Mouse (Mus musculus) forelimb bud, embryonic 11.5 days (tissue): ENCODE results near the gene Kifc1.
"Not testable (repeated sequence)": the region's sequence is repeated elsewhere in the genome, so short reads cannot be mapped to it uniquely, and the experiment has no call there.

Experiments
- DNase-seq: peaks from one replicate; pipeline ENCODE4 v3.0.0-alpha.2; 2012; ENCODE audit warnings: low read depth, low spot score

Gene Kifc1

DNA sequence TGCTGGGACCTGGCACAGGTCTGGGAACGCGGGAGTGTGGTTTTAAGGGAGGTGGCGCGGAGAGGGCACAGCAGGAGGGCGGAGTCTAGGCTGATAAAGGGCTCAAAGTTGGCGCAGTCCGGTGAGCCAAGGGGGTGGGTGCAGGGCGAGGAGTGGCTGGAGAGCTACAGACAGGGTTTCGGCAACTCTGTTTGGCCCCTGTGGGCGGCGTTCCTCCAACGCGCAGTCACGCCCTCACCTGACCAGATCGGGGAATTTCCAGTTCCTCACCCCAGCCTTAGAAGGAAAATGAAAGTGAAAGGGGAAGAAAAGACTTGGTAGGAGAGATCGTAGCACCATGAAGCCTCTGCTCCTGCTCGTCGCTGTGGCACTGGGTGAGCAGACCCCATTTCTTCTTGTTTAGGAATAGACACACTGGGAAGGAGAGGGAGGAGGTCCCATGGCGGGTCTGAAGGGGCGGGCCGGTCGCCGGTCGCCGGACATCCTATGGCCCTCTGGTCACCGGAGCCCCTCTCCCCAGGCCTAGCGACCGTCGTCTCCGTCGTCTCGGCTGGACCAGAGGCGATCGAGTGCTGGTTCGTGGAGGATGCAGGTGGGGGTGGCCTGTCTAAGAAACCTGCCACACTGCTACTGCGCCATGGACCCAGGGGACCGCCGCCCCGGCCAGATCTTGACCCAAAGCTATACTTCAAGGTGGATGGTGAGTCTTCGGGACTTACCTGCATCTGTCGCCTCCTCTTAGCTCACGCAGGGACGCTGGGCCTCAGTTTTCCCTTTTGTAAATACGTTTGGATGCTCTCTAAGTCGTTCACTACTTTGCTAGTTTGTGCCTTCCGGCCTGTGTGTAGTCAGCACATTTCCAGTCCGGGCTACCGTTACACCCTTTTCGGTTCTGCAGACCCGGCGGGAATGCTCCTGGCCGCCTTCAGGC is 29.2 kb upstream of the Kifc1 start:
- DNase-seq: no peak

DNA sequence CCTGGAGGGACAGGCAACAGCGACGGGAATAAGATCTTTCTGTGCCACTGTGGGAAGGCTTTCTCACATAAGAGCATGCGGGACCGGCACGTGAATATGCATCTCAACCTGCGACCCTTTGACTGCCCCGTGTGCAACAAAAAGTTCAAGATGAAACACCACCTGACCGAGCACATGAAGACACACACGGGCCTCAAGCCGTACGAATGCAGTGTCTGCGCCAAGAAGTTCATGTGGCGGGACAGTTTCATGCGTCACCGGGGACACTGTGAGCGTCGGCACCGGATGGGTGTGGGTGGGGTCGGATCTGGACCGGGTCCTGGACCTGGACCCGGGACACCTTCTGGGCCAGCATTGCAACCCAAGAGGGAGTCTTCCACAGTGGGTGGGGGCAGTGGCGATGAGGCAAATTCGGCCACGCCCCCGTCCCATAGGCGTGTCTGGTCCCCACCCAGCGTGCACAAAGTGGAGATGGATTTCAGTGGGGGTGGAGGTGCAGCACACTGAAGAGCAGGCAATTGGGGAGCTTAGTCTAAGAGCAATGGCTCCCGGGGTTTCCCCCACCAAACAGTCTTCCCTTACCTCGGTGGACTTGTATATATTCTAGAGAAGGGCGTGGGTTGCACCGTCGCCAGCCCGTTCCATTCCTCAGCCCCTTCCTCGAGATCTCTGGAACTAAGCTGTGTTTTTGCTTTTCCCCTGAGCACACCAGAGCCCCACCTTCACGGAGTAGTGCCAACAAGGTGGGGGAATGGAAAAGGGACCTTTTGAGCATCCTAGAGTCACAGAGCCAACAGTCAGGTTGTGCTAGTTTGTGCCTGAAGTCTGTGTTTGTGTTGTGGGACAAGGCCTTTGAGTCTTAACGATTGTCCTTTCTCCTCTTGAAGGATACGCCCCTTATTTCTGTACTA is 28.1 kb upstream of the Kifc1 start:
- no peak for DNase-seq

DNA sequence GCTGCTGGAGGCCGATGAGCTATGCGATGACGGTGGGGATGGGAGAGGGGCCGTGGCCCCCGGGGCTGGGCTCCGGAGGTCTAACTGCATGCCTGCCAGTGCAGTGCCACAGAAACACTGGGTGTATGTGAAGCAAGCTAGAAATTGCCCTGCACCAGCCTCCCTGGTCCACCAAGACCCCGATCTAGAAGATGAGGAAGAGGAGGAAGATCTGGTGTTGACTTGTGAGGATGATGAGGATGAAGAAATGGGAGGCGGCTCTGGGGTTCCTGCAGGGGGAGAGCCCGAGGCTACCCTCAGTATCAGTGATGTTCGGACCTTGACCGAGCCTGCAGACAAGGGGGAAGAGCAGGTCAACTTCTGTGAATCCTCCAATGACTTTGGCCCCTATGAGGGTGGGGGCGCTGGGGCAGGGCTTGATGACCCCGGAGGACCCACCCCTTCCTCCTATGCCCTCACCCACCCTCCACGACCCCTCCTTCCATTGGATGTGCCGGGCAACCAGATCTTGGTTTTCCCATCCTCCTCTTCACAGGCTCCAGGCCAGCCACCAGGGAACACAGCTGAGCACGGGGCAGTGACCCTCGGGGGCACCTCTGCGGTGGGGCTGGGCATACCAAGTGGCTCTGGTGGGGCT is 27.3 kb upstream of the Kifc1 start:
- no peak for DNase-seq

DNA sequence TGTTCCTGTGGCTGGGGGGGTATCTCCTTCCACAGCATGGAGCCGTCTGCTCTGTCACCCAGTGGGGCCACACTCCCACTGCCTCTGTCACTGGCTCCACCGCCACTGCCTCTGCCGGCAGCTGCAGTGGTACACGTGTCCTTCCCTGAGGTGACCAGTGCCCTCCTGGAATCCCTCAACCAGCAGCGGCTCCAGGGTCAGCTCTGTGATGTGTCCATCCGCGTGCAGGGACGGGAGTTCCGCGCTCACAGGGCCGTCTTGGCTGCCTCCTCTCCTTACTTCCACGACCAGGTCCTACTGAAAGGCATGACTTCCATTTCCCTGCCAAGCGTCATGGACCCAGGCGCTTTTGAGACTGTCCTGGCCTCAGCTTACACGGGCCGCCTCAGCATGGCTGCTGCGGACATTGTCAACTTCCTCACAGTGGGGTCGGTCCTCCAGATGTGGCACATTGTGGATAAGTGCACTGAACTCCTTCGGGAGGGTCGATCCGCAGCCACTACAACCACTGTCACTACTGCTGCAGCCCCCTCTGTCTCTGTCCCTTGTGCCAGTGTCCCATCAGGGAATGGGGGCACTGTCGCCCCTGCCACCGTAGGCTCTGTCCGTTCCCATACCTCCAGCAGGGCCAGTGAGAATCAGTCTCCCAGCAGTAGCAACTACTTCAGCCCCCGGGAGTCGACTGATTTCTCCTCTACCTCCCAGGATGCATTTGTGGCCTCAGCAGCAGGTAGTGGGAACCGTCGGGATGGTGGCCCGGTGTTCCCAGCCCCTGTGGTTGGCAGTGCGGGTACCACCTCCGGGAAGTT is 26.6 kb upstream of the Kifc1 start:
- DNase-seq: no peak

DNA sequence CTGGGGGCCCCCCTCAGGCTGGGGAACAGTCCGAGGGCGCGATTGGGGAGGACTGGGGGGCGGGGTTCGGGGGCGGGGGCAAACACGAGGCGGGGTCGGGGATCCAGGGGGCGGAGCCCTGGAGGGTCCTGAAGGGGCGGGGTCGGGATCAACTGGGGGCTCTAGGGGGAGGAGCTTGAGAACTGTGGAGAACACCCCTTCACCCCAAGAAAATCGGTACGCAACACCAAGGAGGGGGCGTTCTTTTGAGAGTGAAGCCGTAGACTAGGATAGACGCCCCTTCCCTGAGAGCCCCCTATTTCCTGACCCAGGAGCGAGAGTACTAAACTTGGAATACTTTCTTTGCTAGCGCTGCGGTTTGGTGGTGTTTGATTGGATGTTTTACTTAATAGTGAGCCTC is 25.8 kb upstream of the Kifc1 start:
- DNase-seq: peak; percentile 67

DNA sequence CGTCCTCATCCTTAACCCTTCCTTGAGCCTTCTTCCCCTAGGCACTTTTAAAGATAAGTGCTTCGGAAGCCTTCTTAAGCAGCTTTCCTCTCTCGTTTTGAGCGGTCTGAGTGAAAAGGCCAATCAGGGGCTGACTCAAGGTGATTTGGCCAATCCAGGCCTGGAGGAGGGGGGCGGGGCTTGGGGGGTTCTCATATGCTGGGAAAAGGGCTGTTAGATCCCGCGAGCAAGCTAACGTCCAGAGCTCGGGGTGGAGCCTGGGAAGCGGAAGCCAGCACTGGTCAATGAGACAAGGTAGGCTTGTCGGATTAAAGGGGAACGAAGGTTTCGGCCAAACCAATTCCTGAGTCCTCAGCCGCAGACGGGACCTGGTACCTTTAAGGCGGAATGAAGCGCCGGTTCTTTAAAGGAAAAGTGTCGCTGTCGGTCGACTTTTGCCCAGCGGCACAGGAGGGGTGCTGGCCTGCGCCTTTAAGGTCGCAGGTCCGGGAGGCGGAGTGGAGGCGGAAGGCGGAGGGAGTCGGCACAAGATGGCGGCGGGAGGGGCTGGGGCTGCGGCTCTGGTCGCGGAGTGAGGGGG is 25.3 kb upstream of the Kifc1 start, which contains the start of the genes Tapbp and Zbtb22:
TSS of gene Tapbp (plus strand) at position 229 of the 580 bp plus-strand sequence.
TSS of gene Zbtb22 (plus strand) at position 234 of the 580 bp plus-strand sequence.
- DNase-seq: peak; percentile 99

DNA sequence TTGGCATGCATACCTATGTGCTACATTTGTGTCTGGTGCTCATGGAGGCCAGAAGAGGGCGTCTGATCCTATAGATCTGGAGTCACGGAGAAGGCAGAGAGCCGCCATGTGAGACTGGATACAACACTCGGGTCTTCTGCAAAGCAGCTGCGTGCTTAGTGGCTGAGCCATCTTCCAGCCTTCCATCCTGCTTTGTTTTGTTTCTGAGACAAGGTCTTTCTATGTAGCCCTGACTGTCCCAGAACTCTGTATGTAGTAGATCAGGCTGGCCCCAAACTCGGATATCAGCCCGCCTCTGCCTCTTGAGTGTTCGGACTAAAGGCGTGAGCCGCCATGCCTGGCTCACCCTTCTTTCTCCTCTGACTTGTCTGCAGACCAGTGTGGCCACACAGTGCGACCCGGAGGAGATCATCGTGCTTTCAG is 24.5 kb upstream of the Kifc1 start:
- DNase-seq: no peak

DNA sequence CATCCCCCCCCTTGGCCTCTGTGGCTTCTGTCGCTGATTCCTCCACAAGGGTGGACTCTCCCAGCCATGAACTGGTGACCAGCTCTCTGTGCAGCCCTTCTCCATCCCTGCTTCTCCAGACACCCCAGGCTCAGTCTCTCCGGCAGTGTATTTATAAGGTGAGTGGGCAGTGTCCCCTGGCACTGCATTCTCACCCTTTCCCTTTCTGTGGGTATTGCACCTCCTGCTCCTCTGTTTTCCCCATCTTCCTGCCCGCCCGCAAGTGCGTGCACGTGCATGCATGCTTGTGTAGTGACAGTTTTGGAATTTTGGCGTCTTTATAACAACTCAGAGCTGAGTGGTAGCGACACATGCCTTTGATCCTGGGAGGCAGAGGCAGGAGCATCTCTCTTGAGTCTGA is 23.4 kb upstream of the Kifc1 start:
- DNase-seq: no peak

DNA sequence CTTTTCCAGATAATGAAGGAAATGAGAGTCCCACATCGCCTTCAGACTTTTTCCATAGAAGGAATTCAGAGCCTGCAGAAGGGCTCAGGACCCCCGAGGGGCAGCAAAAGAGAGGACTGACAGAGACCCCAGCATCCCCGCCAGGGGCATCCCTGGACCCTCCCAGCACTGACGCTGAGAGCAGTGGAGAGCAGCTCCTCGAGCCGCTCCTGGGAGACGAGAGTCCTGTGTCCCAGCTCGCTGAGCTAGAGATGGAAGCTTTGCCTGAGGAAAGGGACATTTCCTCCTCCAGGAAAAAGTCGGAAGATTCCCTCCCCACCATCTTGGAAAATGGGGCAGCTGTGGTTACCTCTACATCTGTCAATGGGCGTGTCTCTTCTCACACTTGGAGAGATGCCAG is 22.8 kb upstream of the Kifc1 start:
- no peak for DNase-seq

DNA sequence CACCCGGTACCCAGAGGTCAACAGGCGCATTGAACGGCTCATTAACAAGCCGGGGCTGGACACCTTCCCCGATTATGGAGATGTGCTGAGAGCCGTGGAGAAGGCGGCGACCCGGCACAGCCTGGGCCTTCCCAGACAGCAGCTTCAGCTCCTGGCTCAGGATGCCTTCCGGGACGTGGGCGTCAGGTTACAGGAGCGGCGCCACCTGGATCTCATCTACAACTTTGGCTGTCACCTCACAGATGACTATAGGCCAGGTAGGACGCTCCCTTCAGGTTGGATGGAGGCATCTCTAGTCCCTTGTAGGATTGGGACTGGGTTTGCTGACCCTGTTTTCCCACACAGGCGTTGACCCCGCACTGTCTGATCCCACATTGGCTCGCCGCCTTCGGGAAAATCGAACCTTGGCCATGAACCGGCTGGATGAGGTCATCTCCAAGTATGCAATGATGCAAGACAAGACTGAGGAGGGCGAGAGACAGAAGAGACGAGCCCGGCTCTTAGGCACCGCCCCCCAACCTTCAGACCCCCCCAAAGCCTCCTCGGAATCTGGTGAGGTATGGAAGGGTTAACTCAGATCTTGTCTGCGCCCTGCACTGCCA is 21.5 kb upstream of the Kifc1 start:
- DNase-seq: no peak

DNA sequence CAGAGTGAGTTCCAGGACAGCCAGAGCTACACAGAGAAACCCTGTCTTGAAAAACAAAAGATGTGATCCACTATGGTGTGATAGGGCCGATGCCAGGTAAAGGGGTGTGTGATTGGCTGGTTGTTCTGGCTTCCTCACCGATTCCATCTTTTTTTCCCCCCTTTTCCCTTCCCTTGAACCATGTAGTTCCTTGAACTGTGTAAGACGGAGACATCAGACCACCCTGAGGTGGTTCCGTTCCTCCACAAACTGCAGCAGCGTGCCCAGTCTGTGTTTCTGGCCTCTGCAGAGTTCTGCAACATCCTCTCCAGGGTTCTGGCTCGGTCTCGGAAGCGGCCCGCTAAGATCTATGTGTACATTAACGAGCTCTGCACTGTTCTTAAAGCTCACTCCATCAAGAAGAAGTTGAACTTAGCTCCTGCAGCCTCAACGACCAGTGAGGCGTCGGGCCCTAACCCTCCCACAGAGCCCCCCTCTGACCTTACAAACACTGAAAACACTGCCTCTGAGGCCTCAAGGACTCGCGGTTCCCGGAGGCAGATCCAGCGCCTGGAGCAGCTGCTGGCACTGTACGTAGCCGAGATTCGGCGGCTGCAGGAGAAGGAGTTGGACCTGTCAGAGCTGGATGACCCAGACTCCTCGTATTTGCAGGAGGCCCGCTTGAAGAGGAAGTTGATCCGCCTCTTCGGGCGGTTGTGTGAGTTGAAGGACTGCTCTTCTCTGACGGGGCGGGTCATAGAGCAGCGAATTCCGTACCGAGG is 20.8 kb upstream of the Kifc1 start:
- no peak for DNase-seq

DNA sequence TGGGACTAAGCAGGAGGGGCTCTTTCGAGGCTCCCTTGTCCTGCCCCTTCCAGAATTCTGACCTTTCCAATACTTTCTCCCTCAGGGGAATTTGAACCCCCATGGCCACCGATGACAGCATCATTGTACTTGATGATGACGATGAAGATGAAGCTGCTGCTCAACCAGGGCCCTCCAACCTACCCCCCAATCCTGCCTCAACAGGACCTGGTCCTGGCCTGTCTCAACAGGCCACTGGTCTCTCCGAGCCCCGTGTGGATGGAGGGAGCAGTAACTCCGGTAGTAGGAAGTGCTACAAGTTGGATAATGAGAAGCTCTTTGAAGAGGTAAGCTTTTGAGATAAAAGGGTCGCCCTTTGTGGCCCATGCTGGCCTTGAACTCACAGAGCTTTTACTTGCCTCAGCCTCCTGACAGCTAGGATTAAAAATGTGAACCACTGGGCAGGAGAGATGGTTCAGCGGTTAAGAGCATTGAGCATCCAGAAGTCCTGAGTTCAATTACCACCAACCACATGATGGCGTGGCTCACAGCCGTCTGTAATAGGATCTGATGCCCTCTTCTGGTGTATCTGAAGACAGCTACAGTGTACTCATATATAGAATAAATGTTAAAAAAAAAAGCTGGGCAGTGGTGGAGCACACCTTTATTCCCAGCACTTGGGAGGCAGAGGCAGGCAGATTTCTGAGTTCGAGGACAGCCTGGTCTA is 20.0 kb upstream of the Kifc1 start:
- no peak for DNase-seq

DNA sequence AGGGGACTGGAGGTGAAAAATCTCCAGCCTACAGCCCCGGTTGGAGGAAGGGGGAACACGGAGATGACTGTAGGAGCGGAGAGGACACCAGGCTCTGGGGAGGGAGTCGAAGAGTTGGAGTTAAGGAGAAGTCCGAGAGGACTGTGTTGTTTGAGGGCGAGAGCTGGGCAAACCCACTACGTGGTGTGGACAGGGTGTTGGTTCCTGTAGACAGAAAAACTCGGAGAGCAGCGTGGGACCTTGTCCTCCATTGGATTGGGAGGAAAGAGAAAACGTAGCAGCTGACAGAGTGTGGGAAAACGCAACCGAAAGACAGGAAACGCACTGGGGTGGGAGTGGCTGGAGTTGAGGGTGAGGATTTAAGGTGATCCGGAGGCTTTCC is 19.4 kb upstream of the Kifc1 start:
- no peak for DNase-seq

DNA sequence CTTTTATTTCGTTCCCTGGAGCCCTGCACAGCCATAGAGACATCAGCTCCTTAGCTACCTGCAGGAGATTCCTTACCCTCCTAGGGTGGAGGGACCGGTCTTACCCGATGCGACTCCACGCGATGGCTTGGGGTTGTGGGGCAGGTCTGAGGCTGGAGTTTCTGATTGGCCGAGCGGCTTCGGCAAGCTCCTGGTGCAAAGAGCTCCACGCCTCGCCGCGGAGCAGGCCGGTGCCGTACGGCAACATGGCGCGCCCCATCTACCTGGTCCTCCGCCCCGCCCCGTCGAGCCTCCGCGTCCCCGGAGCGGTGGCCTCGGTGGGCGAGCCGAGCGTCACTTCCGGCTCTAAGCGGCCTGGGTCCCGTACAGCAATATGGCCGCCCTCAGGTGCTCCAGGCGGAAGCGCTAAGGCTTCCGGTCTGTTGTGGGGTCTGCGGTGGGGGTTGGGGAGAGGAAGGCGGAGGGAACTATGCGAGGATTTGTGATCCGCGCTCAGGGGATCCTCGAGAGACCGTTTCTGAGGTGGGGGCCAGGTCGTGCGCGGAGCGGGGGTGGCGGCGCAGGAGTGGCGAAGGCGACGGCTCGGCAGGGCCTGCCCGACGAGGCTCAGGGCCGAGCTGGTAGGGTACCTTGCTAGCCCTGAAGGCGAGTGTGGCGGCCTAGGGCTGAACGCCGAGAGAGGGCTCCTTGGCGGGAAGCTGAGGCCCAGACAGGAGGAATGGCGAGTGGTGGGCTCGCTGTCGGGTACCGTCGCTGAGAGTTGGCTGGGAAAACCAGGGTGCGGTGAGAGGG is 18.8 kb upstream of the Kifc1 start, which contains the start of gene Daxx:
TSS of gene Daxx (plus strand) at position 338 of the 792 bp plus-strand sequence.
- peak; percentile 97 for DNase-seq

DNA sequence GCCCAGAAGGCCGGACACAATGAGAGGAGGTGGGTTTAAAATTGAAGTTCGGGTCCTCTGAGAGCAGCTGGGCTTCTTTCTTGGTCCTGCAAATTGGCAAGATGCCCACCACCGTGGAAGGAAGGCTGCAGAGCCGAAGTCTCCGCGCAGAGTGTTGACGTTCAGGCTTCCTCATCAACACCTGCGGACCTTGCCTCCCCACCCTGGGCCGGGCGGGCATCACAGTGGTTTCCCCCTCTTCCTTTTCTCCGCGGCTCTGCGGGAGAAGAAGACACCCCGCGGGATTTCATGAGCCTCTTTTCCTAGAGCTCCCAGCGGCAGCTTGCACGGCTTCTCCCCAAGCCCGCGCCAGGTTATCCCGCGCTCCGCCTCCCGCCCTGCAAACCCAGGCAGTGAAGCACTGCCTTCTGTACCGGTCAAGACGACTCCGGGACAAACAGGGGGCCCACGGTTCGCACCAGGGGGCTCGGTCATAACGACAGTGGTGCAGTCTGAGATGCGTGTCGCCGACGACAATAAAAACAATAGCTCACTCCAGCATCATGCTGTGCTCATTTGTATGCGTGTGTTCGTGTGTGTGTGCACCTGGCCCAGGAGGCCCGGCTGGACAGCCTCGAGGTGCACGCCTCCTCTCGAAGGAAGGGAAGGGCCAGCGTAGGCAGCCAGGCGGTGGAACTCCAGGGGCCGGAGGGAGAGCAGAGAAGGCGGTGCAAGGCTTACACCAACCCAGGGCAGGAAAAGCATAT is 18.0 kb upstream of the Kifc1 start:
- no peak for DNase-seq

DNA sequence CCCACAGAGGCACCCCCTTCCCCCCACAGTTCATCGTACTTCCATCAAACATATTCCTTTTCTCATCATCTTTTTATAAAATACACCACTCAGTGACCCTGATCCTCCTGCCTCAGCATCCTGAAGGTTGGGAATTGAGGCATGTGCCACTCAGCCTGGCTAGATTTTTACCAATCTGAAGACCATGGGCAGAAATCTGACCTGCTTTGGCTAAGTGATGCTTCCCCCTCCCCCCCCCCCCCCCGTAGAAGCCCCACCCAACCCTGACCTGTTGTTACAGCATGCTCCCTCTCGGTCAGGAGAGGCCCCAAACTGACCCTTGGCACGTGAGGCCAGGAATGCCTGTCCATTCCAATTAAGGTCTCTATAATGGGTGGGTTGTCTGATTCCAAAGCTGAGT is 14.4 kb upstream of the Kifc1 start, which contains the start of gene Platr17:
TSS of gene Platr17 (plus strand) at position 301 of the 400 bp plus-strand sequence.
- not testable (repeated sequence) for DNase-seq
